Mouse (Mus musculus) kidney, embryonic 14.5 days (tissue): ENCODE data around the gene Pyroxd2. TPM values are rescaled to one million over a fixed set of nuclear protein-coding genes. Genes with fewer than 3 reads are reported as not detected.
"Not testable (repeated sequence)": the region's sequence is repeated elsewhere in the genome, so short reads cannot be mapped to it uniquely, and the experiment has no call there.

Experiments used
- ATAC-seq: fragments of 200-750 bp; cut with Nextera tagmentation; 2 replicates; pipeline ENCODE4 v1.8.0; 2017; ENCODE audit warnings: moderate number of reproducible peaks, mild to moderate bottlenecking, moderate TSS enrichment, moderate library complexity; ENCODE audit not compliant: low FRiP score, low TSS enrichment
- H3K27ac ChIP-seq: fragments of 300-500 bp; sonication (generic); 2 replicates; pipeline ENCODE4 v1.5.1; 2014; ENCODE audit warnings: low read depth, mild to moderate bottlenecking, low read length, moderate library complexity, mixed read lengths
- H3K27me3 ChIP-seq: fragments of 300-500 bp; sonication (generic); 2 replicates; pipeline ENCODE4 v1.6.1; 2014; ENCODE audit warnings: mild to moderate bottlenecking, low read length; ENCODE audit not compliant: control insufficient read depth, insufficient read depth
- H3K36me3 ChIP-seq: fragments of 300-500 bp; sonication (generic); 2 replicates; pipeline ENCODE4 v1.6.1; 2014; ENCODE audit warnings: low read length, mixed read lengths; ENCODE audit not compliant: control insufficient read depth, insufficient read depth
- H3K4me1 ChIP-seq: fragments of 300-500 bp; sonication (generic); 2 replicates; pipeline ENCODE4 v1.6.1; 2014; ENCODE audit warnings: low read length, mixed read lengths; ENCODE audit not compliant: control insufficient read depth, insufficient read depth
- H3K4me2 ChIP-seq: fragments of 300-500 bp; sonication (generic); replicated peaks from 2 replicates; pipeline ENCODE4 v1.6.1; 2014; ENCODE audit warnings: low read depth, mild to moderate bottlenecking, low read length
- H3K4me3 ChIP-seq: fragments of 300-500 bp; sonication (generic); 2 replicates; pipeline ENCODE4 v1.5.1; 2014; ENCODE audit warnings: mild to moderate bottlenecking, low read length
- H3K9ac ChIP-seq: fragments of 300-500 bp; sonication (generic); 2 replicates; pipeline ENCODE4 v1.6.1; 2014; ENCODE audit warnings: low read depth, mild to moderate bottlenecking, low read length, moderate library complexity
- H3K9me3 ChIP-seq: fragments of 300-500 bp; sonication (generic); 2 replicates; pipeline ENCODE4 v1.6.1; 2016; ENCODE audit warnings: low read length; ENCODE audit not compliant: control insufficient read depth
- WGBS: fragments of 180-500 bp; shearing (Covaris S2); extraction: QIAGEN DNeasy Blood & Tissue Kit; methylation state at CpG from one replicate; pipeline ENCODE4 v1.1.7; 2014; 5-methylcytosine and 5-hydroxymethylcytosine counted together
- polyA plus RNA-seq: library from polyadenylated mRNA; unstranded; fragments of >200 nt; fragmentation: Nextera tagmentation; extraction: Ambion mirVana; gene quantifications from 2 replicates; pipeline ENCODE4 v1.2.1, GENCODE M21; 2014

The Pyroxd2 gene
- 2.4 and 3.0 TPM in 2 replicates for polyA plus RNA-seq

DNA sequence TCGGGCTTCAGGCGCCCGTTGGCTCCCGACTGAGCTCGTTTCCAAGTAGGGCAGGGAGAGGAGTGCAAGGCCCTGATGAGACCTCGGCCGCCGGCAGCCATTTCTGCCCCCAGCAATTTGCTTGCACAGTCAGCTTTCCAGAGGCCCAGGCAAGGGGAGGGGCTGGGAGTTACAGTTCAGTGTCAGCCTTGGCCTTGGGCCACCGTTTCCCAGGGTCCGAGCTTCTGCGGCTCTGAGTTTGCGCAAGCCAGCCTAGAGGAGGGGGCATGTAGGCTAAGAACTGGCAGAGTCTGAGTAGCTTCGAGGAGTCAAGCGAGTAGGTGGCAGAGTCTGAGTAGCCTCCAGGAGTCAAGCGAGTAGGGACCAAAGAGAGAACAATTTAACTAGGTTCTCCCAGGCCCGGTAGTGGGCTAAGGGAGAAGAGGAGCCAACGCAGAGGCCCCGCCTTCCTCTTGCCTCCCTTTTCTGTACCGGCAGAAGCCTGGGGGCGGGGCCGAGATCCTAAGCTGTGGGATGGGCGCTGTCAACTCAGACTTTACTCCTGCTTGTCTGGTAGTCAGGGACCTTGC, at the start of gene Pyroxd2:
TSS of gene Pyroxd2 (minus strand) at position 413 of the 569 bp plus-strand sequence.
- H3K9ac ChIP-seq: peak within 1 kb of the TSS; percentile 75

DNA sequence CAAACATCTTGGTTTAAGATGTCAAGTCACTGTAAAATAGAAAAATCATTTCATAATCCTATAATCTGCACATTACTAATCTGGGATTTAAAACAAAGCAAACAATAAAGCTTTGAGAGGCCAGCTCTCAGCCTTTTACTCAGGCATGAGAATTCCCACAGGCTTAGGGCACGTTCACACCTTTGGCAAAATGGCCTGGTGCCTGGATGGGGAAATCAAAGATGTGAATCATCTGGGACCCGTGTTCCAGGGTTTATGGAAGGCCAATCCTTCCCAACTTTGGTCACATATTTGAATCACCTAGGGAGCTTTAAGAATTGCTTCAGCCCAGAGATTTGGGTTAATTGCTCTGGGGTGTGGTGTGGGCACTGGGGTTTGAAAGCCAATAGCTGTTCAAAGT, 45.3 kb upstream of the Pyroxd2 start:
- Histone ChIP-seq H3K27me3 (no peaks in the 10 kb centered on the region; the same call in 1 of the 2 replicates), H3K4me3 (no peak overlapping the region), H3K36me3 (no peaks in the 10 kb centered on the region), H3K27ac (no peak overlapping the region), H3K4me1 (peaks cover 5% of the 10 kb centered on the region; the same call in 1 of the 2 replicates), H3K4me2 (no peak overlapping the region), H3K9me3 (no peaks in the 10 kb centered on the region), H3K9ac (no peak overlapping the region)
- no peak for ATAC-seq
- WGBS: 40% methylated on average over 2 of the region's 2 CpGs

More for the DNA sequence above, at the start of gene Pyroxd2:
- peak within 1 kb of the TSS; percentile 36 for H3K4me3 ChIP-seq
- peaks cover 39% of the 10 kb centered on the region for H3K4me1 ChIP-seq
- no peaks in the 10 kb centered on the region for H3K9me3 ChIP-seq
- WGBS: 3% methylated on average over 22 of the region's 22 CpGs
- peak within 1 kb of the TSS; percentile 63 for H3K4me2 ChIP-seq
- peak; percentile 88 for ATAC-seq
- H3K36me3 ChIP-seq: no peaks in the 10 kb centered on the region
- H3K27ac ChIP-seq: peak within 1 kb of the TSS; percentile 97
- H3K27me3 ChIP-seq: no peaks in the 10 kb centered on the region

DNA sequence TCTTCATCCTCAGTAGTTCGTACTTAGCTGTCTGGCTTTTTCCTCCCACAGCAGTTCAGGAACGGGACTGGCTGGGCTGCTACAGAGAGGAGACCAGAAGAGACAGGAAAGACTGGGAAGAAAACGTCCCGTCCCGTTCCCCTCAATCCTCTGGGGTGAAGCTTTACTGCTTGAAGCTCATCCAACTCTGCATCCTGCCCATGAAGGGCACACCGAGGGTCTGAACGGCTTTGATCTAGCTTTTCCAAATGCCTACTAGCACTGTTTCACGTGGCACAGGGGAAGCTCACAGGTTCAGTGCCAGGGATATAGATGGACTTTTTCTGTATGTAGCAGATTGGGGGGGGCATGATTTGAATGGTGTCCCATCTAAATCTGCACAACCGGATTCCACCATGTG, 43.2 kb upstream of the Pyroxd2 start:
- no peak overlapping the region for H3K27ac ChIP-seq
- peaks cover 5% of the 10 kb centered on the region; the same call in 1 of the 2 replicates for H3K4me1 ChIP-seq
- H3K9ac ChIP-seq: 0 out of 2 replicates have a peak overlapping the region, but pooled peaks have one; percentile 56
- 18% methylated on average over 9 of the region's 9 CpGs for WGBS
- H3K4me3 ChIP-seq: peak overlapping the region; percentile 42
- no peaks in the 10 kb centered on the region for H3K9me3 ChIP-seq
- peak overlapping the region; percentile 94 for H3K4me2 ChIP-seq
- no peaks in the 10 kb centered on the region for H3K36me3 ChIP-seq
- H3K27me3 ChIP-seq: no peaks in the 10 kb centered on the region; the same call in 1 of the 2 replicates
- no peak for ATAC-seq

DNA sequence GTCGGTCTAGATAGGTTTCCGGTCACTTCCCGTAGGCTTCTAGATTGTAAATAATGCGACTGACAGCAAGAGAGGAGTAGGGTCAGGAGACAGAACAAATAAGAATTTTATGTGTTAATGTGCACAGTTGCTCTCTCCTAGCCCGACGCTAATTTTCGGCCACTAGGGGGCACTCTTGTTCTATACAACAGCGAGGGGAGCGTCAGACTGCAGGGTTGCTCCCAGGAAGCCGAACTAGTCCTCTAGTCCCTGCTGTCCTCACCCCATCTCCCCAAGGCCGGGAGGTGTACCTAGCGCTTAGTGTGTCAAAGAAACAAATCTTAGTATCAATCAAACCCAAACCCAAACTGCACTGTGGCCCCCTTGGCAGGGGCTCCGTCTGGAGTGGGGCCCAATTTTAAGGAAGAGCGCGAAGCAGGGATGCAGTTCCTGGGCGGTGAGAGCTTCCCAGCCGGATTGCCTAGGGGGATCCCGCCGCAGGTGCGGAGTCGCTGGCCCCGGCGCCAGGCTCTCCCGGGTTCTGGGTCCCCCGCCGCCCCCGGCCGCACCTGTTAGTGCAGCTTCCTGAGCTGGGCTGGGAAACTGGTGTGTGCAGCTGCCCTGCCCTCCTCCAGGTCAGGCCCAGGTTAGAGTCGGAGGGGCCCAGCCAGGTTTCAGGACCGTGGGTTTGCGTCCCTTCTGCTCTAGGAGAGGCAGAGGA, 42.5 kb upstream of the Pyroxd2 start:
- Histone ChIP-seq H3K27me3 (no peaks in the 10 kb centered on the region; the same call in 1 of the 2 replicates), H3K36me3 (no peaks in the 10 kb centered on the region), H3K4me2 (peak overlapping the region; percentile 94), H3K4me3 (peak overlapping the region; percentile 42), H3K9me3 (no peaks in the 10 kb centered on the region), H3K9ac (peak overlapping the region; percentile 56), H3K4me1 (peaks cover 5% of the 10 kb centered on the region; the same call in 1 of the 2 replicates), H3K27ac (no peak overlapping the region)
- peak; percentile 90 for ATAC-seq
- WGBS: under 1% methylated on average over 28 of the region's 31 CpGs

DNA sequence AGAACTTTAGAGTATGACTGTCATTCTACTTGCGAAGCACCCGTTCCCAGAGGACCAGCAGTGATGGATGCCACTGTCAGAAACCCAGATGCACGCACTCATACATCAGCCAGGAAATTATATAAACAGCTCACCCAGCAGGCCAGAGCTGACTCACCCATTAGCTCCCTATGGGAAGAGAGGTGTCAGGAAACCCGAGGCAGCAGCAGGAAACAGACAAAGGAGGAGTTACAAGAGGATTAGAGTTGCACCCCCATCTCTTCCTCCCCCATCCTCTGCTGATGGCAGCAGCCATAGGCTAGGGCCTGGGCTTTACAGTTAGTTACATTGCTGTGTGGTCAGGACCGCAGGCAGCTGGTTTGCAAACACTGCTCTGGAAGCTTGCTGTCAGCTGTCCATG, 35.7 kb upstream of the Pyroxd2 start:
- H3K4me3 ChIP-seq: no peak overlapping the region
- H3K4me1 ChIP-seq: no peaks in the 10 kb centered on the region
- H3K27me3 ChIP-seq: no peaks in the 10 kb centered on the region
- H3K9ac ChIP-seq: no peak overlapping the region
- H3K9me3 ChIP-seq: no peaks in the 10 kb centered on the region
- H3K4me2 ChIP-seq: no peak overlapping the region
- no peaks in the 10 kb centered on the region for H3K36me3 ChIP-seq
- peak; percentile 50; the same call in 1 of the 2 replicates for ATAC-seq
- WGBS: 37% methylated on average over 5 of the region's 5 CpGs
- H3K27ac ChIP-seq: no peak overlapping the region

DNA sequence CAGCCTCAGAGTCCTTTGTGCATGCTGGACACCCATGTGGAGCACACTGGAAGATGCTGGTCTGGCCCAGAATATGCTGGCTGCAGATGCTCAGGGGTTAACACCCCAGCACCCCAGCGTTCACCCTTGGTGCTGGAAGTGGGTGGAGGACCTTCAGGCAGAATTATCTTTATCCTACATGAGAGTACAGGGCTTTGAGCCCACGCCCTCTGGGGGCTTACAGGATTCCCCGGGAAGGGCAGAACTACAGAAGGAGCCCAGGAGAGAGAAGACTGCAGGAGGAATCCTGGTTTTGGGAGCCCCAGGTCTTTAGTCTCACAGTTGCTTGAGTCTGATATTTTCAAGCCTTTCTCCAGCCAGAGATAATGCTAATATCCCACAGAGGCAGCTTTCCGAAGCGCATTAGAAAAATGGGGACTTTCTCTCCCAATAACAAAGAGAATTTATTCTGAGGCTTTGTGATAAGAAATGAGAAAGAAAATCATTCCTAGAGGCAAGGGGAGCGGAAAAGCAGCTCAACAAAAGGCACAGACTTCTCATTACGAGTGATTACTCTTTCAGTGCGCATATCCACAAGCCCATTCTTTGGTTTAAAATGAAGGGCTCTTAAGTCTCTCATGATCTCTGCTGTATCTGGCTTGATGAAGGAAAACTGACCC, 33.1 kb upstream of the Pyroxd2 start:
- no peaks in the 10 kb centered on the region for H3K4me1 ChIP-seq
- no peak overlapping the region for H3K4me2 ChIP-seq
- ATAC-seq: no peak
- no peaks in the 10 kb centered on the region for H3K36me3 ChIP-seq
- 69% methylated on average over 8 of the region's 8 CpGs for WGBS
- no peaks in the 10 kb centered on the region for H3K27me3 ChIP-seq
- no peak overlapping the region for H3K9ac ChIP-seq
- no peak overlapping the region for H3K27ac ChIP-seq
- no peak overlapping the region for H3K4me3 ChIP-seq
- no peaks in the 10 kb centered on the region for H3K9me3 ChIP-seq

DNA sequence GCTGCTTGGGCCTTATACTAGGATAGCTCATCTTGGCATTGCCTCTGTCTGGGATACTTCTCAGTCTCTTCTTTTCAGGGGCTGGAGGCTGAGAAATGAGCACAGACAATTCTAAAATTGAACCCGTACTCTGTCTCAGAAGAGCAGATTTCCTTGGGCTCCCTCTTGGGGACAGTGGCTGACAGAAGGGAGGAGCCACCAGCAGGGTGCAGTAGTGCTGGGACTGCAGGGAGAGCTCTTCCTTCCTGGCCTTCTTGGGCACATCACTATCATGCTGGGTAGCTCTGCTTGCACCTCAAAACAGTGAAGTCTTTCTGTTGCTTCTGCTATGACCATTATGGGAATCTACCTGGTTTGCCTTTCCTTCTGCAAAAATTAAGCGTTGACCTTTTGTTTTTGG, 32.6 kb upstream of the Pyroxd2 start:
- no peak for ATAC-seq
- WGBS: 20% methylated on average over 2 of the region's 2 CpGs
- Histone ChIP-seq H3K4me1 (no peaks in the 10 kb centered on the region), H3K9ac (no peak overlapping the region), H3K9me3 (no peaks in the 10 kb centered on the region), H3K27ac (no peak overlapping the region), H3K27me3 (no peaks in the 10 kb centered on the region), H3K4me3 (no peak overlapping the region), H3K4me2 (no peak overlapping the region), H3K36me3 (no peaks in the 10 kb centered on the region)

DNA sequence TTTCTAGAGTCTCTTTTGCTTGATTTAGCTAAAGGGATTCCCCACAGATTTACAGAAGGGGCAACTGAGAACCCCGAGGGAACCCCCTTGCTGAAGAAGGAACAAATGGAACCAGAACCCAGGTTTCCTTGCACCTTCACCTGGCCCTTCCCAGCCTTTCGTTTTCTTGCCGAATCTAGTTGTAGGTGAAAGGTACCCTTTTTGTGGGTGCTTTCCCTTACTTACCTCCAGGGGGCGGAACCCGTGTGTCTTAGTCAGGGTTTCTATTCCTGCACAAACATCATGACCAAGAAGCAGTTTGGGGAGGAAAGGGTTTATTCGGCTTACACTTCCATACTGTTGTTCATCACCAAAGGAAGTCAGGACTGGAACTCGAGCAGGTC, 27.6 kb upstream of the Pyroxd2 start:
- H3K9me3 ChIP-seq, H3K27me3 ChIP-seq, ATAC-seq, H3K4me1 ChIP-seq, H3K36me3 ChIP-seq: not testable (repeated sequence)
- Histone ChIP-seq H3K4me2 (peak overlapping the region; percentile 75), H3K27ac (peak overlapping the region; percentile 30), H3K4me3 (peak overlapping the region; percentile 45), H3K9ac (peak overlapping the region; percentile 47)
- 52% methylated on average over 7 of the region's 7 CpGs for WGBS
